Mouse (Mus musculus) olfactory bulb, adult 2 months (tissue): ENCODE data around the gene Mamld1. TPM values are rescaled to one million over a fixed set of nuclear protein-coding genes. Genes with fewer than 3 reads are reported as not detected.

Experiments used
- H3K27ac ChIP-seq: fragments of 200-500 bp; 2 replicates; pipeline ENCODE4 v1.5.1; 2012; ENCODE audit warnings: low read depth, low read length; ENCODE audit not compliant: insufficient read depth
- H3K4me1 ChIP-seq: fragments of 200-500 bp; 2 replicates; pipeline ENCODE4 v1.6.1; 2012; ENCODE audit warnings: low read length; ENCODE audit not compliant: control insufficient read depth, insufficient read depth
- H3K4me3 ChIP-seq: fragments of 200-500 bp; 2 replicates; pipeline ENCODE4 v1.5.1; 2012; ENCODE audit warnings: mild to moderate bottlenecking, low read depth, low read length, moderate library complexity; ENCODE audit not compliant: insufficient read depth
- CTCF ChIP-seq: fragments of 200-500 bp; IDR thresholded peaks from 2 replicates; pipeline ENCODE4 v1.5.1; 2012; ENCODE audit warnings: low read depth, mild to moderate bottlenecking, low read length, moderate library complexity; ENCODE audit not compliant: insufficient read depth
- POLR2A ChIP-seq: fragments of 200-500 bp; IDR thresholded peaks from 2 replicates; pipeline ENCODE4 v1.6.1; 2012; ENCODE audit warnings: mild to moderate bottlenecking, low read depth, low read length, moderate library complexity; ENCODE audit not compliant: insufficient read depth
- WGBS: fragments of 180-500 bp; shearing (Covaris S2); methylation state at CpG from one replicate; pipeline ENCODE4 v1.1.7; 2018; 5-methylcytosine and 5-hydroxymethylcytosine counted together
- polyA plus RNA-seq: library from polyadenylated mRNA; stranded (reverse); fragments of >200 nt; gene quantifications from 2 replicates; pipeline ENCODE4 v1.2.4, GENCODE M21; 2012; ENCODE audit warnings: low replicate concordance; ENCODE audit not compliant: missing spikeins, insufficient read depth, insufficient read length

The Mamld1 gene
- polyA plus RNA-seq, 1 experiment, result not detected

GRCm38 (mm10) chrX:71122359-71123293 lies 72.6 kb downstream of the Mamld1 start:
- H3K27ac ChIP-seq, result no peak overlapping the region
- WGBS, result 73% methylated on average over 4 of the region's 4 CpGs
- no peak for TF ChIP-seq POLR2A
- TF ChIP-seq CTCF, result no peak
- no peaks in the 10 kb centered on the region for H3K4me1 ChIP-seq
- H3K4me3 ChIP-seq, result no peak overlapping the region

GRCm38 (mm10) chrX:71125013-71125412 lies 75.0 kb downstream of the Mamld1 start:
- no peak overlapping the region for H3K4me3 ChIP-seq
- TF ChIP-seq POLR2A (no peak), CTCF (no peak)
- H3K4me1 ChIP-seq, result no peaks in the 10 kb centered on the region
- no peak overlapping the region for H3K27ac ChIP-seq
- WGBS, result 89% methylated on average over 7 of the region's 7 CpGs

DNA sequence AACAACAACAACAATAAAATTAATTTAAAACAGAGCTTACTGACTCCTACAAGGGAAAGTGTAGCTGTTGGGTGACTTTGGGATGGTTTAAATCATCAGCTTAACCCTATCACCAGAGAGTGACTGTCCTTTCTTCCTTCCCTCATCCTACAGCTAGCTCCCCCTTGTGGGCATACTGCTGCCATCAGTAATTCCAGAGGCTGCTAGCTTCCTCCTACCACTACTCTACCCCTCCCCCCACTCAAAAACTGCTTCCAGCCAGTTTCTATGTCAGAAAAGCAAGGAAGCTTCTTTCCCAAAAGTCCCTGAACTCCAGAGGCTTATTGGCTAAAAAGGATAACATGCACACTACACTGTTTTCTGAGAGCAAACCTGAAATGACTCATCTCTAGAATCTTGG lies 81.4 kb downstream of the Mamld1 start:
- H3K27ac ChIP-seq, result no peak overlapping the region
- H3K4me3 ChIP-seq, result no peak overlapping the region
- TF ChIP-seq POLR2A (no peak), CTCF (no peak)
- H3K4me1 ChIP-seq, result no peaks in the 10 kb centered on the region

DNA sequence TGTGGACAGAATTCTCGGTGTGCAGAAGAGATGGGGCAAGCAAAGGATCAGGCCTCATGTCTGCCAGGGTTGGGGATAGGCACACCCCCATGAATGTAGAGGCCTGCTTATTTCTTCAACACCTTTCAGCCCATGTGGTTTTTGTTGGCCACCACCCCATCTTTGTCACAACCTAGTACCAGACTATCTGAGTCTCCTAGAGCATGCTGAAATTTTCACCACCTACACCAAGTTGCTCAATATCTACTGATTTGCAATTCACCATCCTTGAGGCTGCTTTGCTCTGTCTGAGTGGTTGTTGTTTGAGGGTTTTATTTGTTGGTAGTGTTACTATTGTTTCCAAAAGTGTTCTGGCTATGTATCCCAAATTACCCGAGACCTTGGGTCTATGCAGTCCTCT lies 91.3 kb downstream of the Mamld1 start:
- TF ChIP-seq CTCF, result no peak
- TF ChIP-seq POLR2A, result no peak
- H3K27ac ChIP-seq, result no peak overlapping the region
- no peaks in the 10 kb centered on the region for H3K4me1 ChIP-seq
- 94% methylated on average over 2 of the region's 2 CpGs for WGBS
- no peak overlapping the region for H3K4me3 ChIP-seq

DNA sequence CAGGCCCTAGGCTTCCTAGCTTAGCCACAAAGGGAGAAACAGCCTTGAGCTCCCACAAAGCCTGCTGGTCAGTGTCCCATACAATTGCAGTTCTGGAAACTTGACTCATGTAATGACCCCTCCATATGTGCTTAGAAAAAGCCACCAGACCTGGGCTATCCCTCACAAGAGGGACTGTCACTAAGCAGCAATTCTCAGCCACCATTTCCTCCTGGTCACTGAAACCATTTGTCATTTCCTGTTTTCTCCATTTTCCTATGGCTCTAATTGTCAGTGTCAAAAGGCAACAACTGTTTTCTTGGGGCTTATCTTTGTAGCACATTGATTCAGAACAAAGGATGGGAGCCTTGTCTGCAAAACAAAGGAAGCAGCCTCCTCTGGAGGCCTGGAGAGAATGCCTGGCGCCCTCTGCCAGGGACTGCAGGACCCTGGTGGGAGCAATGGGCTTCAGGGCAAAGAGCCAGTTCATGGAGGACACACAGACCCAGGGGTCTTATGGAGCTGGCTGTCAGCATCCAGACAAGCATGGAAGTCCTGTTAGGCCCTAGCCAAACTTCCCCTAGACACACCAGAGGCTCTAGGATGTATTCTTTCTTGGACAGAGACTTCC lies 99.5 kb downstream of the Mamld1 start:
- peaks cover 3% of the 10 kb centered on the region; the same call in 1 of the 2 replicates for H3K4me1 ChIP-seq
- H3K4me3 ChIP-seq, result no peak overlapping the region
- WGBS, result 73% methylated on average over 1 of the region's 1 CpGs
- TF ChIP-seq CTCF (no peak), POLR2A (no peak)
- H3K27ac ChIP-seq, result no peak overlapping the region

- H3K27ac ChIP-seq, result no peak overlapping the region
- no peak overlapping the region for H3K4me3 ChIP-seq
- H3K4me1 ChIP-seq, result peaks cover 3% of the 10 kb centered on the region; the same call in 1 of the 2 replicates
- no peak for TF ChIP-seq POLR2A
- TF ChIP-seq CTCF, result no peak
- whole genome bisulfite sequencing, result 45% methylated on average over 4 of the region's 4 CpGs
These were observed 100.5 kb downstream of the Mamld1 start for GRCm38 (mm10) chrX:71150551-71151001.

- WGBS, result 51% methylated on average over 3 of the region's 3 CpGs
- TF ChIP-seq POLR2A (no peak), CTCF (no peak)
- Histone ChIP-seq H3K27ac (no peak overlapping the region), H3K4me3 (no peak overlapping the region), H3K4me1 (no peaks in the 10 kb centered on the region)
These were observed 131.5 kb downstream of the Mamld1 start for GRCm38 (mm10) chrX:71181526-71181925.

GRCm38 (mm10) chrX:71183671-71184070 lies 133.6 kb downstream of the Mamld1 start:
- 80% methylated on average over 4 of the region's 4 CpGs for WGBS
- Histone ChIP-seq H3K4me3 (no peak overlapping the region), H3K27ac (no peak overlapping the region), H3K4me1 (no peaks in the 10 kb centered on the region)
- TF ChIP-seq POLR2A (no peak), CTCF (no peak)

GRCm38 (mm10) chrX:71186396-71186795 lies 136.3 kb downstream of the Mamld1 start:
- H3K4me1 ChIP-seq, result no peaks in the 10 kb centered on the region
- WGBS, result 50% methylated on average over 1 of the region's 1 CpGs

More at GRCm38 (mm10) chrX:71186396-71186795, 136.3 kb downstream of the Mamld1 start:
- TF ChIP-seq POLR2A, result no peak
- TF ChIP-seq CTCF, result no peak
- Histone ChIP-seq H3K27ac (no peak overlapping the region), H3K4me3 (no peak overlapping the region)
